Mouse (Mus musculus): Measurements from ENCODE around the gene Zfp446. TPM values are rescaled to one million over a fixed set of nuclear protein-coding genes. Genes with fewer than 3 reads are reported as not detected.

The Zfp446 gene
- polyA plus RNA-seq, 1 experiment: 1.7 TPM

DNA sequence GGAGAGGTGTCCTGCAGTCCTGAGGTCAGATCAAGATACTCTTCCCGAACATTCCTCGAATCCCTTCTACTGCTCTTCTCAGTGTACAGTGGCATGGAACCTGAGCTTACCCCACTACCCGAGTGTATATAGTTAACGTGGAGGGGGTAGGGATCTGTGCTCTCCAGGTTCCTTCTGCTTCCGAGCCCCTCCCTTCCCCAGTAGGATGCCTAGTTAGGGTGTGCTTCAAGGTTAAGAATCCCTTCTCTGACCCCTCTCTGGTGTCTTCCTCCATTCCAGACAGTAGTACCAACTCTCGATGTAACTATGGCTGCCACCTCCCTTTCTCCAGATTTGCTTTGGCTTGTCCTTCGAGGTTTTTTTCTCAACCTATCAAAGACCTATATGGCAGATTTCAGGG lies 2.6 kb downstream of the Zfp446 start:
- Histone ChIP-seq H3ac (ENCODE audit: control insufficient read depth, insufficient read length) (no peak overlapping the region), H3K4me2 (ENCODE audit: low read depth) (no peak overlapping the region), H3K36me3 (ENCODE audit: control insufficient read depth, insufficient read depth) (no peaks in the 10 kb centered on the region), H3K27me3 (ENCODE audit: control insufficient read depth, insufficient read depth, insufficient read length) (no peaks in the 10 kb centered on the region), H3K79me2 (ENCODE audit: control insufficient read depth, insufficient read depth) (no peaks in the 10 kb centered on the region), H3K4me3 (no peak overlapping the region)
- TF ChIP-seq CEBPB (IDR thresholded peaks at IDR 0.05; ENCODE audit: insufficient read depth, poor library complexity, severe bottlenecking) (no peak), TCF3 (IDR thresholded peaks at IDR 0.05; ENCODE audit: insufficient read length, low read depth) (no peak)

- Histone ChIP-seq H3K79me2 (ENCODE audit: control insufficient read depth, insufficient read depth) (no peaks in the 10 kb centered on the region), H3K27me3 (ENCODE audit: control insufficient read depth, insufficient read depth, insufficient read length) (no peaks in the 10 kb centered on the region), H3K4me2 (ENCODE audit: low read depth) (no peak overlapping the region), H3K4me3 (no peak overlapping the region), H3K36me3 (ENCODE audit: control insufficient read depth, insufficient read depth) (no peaks in the 10 kb centered on the region), H3ac (ENCODE audit: control insufficient read depth, insufficient read length) (no peak overlapping the region)
- TF ChIP-seq POLR2AphosphoS2 (IDR thresholded peaks at IDR 0.05; ENCODE audit: insufficient read length, low read depth) (no peak), TCF12 (IDR thresholded peaks at IDR 0.05; ENCODE audit: insufficient read depth, poor library complexity, severe bottlenecking) (no peak), MYOG (IDR thresholded peaks at IDR 0.05; ENCODE audit: control insufficient read depth in 1 of 3, insufficient read depth in 1 of 3, insufficient read length in 2 of 3, low read depth in 2 of 3) (no peak), TCF3 (IDR thresholded peaks at IDR 0.05; ENCODE audit: insufficient read length, low read depth) (no peak), CEBPB (IDR thresholded peaks at IDR 0.05; ENCODE audit: insufficient read depth, poor library complexity, severe bottlenecking) (no peak), MYOD1 (IDR thresholded peaks at IDR 0.05; ENCODE audit: control insufficient read depth in 1 of 3, insufficient read length in 2 of 3, low read depth in 2 of 3) (no peak), MAX (IDR thresholded peaks at IDR 0.05; ENCODE audit: low read depth) (no peak), POLR2A (IDR thresholded peaks at IDR 0.05; ENCODE audit: insufficient read length, low read depth) (no peak)
Measured at GRCm38 (mm10) chr7:12985724-12986123, 8.1 kb downstream of the Zfp446 start.

GRCm38 (mm10) chr7:12986906-12987305 lies 9.3 kb downstream of the Zfp446 start:
- Histone ChIP-seq H3K4me2 (ENCODE audit: low read depth) (no peak overlapping the region), H3K27me3 (ENCODE audit: control insufficient read depth, insufficient read depth, insufficient read length) (no peaks in the 10 kb centered on the region), H3K36me3 (ENCODE audit: control insufficient read depth, insufficient read depth) (no peaks in the 10 kb centered on the region), H3K4me3 (no peak overlapping the region), H3ac (ENCODE audit: control insufficient read depth, insufficient read length) (no peak overlapping the region), H3K79me2 (ENCODE audit: control insufficient read depth, insufficient read depth) (no peaks in the 10 kb centered on the region)
- TF ChIP-seq USF1 (IDR thresholded peaks at IDR 0.05; ENCODE audit: low read depth) (no peak), TCF12 (IDR thresholded peaks at IDR 0.05; ENCODE audit: insufficient read depth, poor library complexity, severe bottlenecking) (no peak), POLR2A (IDR thresholded peaks at IDR 0.05; ENCODE audit: insufficient read length, low read depth) (no peak), POLR2AphosphoS2 (IDR thresholded peaks at IDR 0.05; ENCODE audit: insufficient read length, low read depth) (no peak), CEBPB (IDR thresholded peaks at IDR 0.05; ENCODE audit: insufficient read depth, poor library complexity, severe bottlenecking) (no peak), MYOD1 (IDR thresholded peaks at IDR 0.05; ENCODE audit: control insufficient read depth in 1 of 3, insufficient read length in 2 of 3, low read depth in 2 of 3) (no peak), MYOG (IDR thresholded peaks at IDR 0.05; ENCODE audit: control insufficient read depth in 1 of 3, insufficient read depth in 1 of 3, insufficient read length in 2 of 3, low read depth in 2 of 3) (no peak), TCF3 (IDR thresholded peaks at IDR 0.05; ENCODE audit: insufficient read length, low read depth) (no peak), E2F4 (IDR thresholded peaks at IDR 0.05; ENCODE audit: insufficient read depth) (no peak), REST (IDR thresholded peaks at IDR 0.05; ENCODE audit: insufficient read depth, insufficient read length) (no peak)

GRCm38 (mm10) chr7:12987409-12988189 lies 10.0 kb downstream of the Zfp446 start:
- no peak overlapping the region for H3K4me2 ChIP-seq (ENCODE audit: low read depth)
- TF ChIP-seq TCF3 (IDR thresholded peaks at IDR 0.05; ENCODE audit: insufficient read length, low read depth) (no peak), MAX (IDR thresholded peaks at IDR 0.05; ENCODE audit: low read depth) (no peak), MYOD1 (IDR thresholded peaks at IDR 0.05; ENCODE audit: control insufficient read depth in 1 of 3, insufficient read length in 2 of 3, low read depth in 2 of 3) (no peak), POLR2AphosphoS2 (IDR thresholded peaks at IDR 0.05; ENCODE audit: insufficient read length, low read depth) (no peak), SRF (IDR thresholded peaks at IDR 0.05; ENCODE audit: control insufficient read depth, insufficient read length, low read depth) (no peak), REST (IDR thresholded peaks at IDR 0.05; ENCODE audit: insufficient read depth, insufficient read length) (no peak), TCF12 (IDR thresholded peaks at IDR 0.05; ENCODE audit: insufficient read depth, poor library complexity, severe bottlenecking) (no peak), E2F4 (IDR thresholded peaks at IDR 0.05; ENCODE audit: insufficient read depth) (no peak), CEBPB (IDR thresholded peaks at IDR 0.05; ENCODE audit: insufficient read depth, poor library complexity, severe bottlenecking) (no peak), MYOG (IDR thresholded peaks at IDR 0.05; ENCODE audit: control insufficient read depth in 1 of 3, insufficient read depth in 1 of 3, insufficient read length in 2 of 3, low read depth in 2 of 3) (no peak), USF1 (IDR thresholded peaks at IDR 0.05; ENCODE audit: low read depth) (no peak), POLR2A (IDR thresholded peaks at IDR 0.05; ENCODE audit: insufficient read length, low read depth) (no peak)
- H3ac ChIP-seq (ENCODE audit: control insufficient read depth, insufficient read length): no peak overlapping the region
- no peaks in the 10 kb centered on the region for H3K36me3 ChIP-seq (ENCODE audit: control insufficient read depth, insufficient read depth)
- H3K4me3 ChIP-seq: no peak overlapping the region
- no peaks in the 10 kb centered on the region for H3K27me3 ChIP-seq (ENCODE audit: control insufficient read depth, insufficient read depth, insufficient read length)
- H3K79me2 ChIP-seq (ENCODE audit: control insufficient read depth, insufficient read depth): no peaks in the 10 kb centered on the region

DNA sequence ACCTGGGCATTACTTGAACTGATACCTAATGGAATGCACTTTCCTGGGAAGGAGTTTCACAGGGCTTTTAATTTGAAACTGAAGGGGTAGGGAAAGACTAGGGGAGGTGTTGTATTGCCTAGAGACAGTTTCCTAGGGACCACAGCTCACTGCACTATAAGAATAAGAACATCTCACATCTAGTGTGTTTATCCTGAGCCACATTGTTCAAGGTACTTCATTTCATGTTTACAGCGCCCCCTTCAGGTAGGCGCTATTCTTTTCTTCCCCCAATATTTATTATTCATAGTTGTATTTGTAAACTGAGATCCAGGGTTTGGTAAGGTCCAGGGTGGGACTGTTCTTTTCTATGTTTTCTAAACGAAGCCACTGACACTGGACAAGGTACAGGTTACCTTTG lies 14.6 kb downstream of the Zfp446 start:
- Histone ChIP-seq H3ac (ENCODE audit: control insufficient read depth, insufficient read length) (no peak overlapping the region), H3K36me3 (ENCODE audit: control insufficient read depth, insufficient read depth) (no peaks in the 10 kb centered on the region), H3K4me2 (ENCODE audit: low read depth) (no peak overlapping the region), H3K27me3 (ENCODE audit: control insufficient read depth, insufficient read depth, insufficient read length) (no peaks in the 10 kb centered on the region), H3K4me3 (no peak overlapping the region), H3K79me2 (ENCODE audit: control insufficient read depth, insufficient read depth) (no peaks in the 10 kb centered on the region)
- no peak for TF ChIP-seq CEBPB (IDR thresholded peaks at IDR 0.05; ENCODE audit: insufficient read depth, poor library complexity, severe bottlenecking)
- no peak for TF ChIP-seq TCF12 (IDR thresholded peaks at IDR 0.05; ENCODE audit: insufficient read depth, poor library complexity, severe bottlenecking)
- no peak for TF ChIP-seq POLR2A (IDR thresholded peaks at IDR 0.05; ENCODE audit: insufficient read length, low read depth)
- TF ChIP-seq TCF3 (IDR thresholded peaks at IDR 0.05; ENCODE audit: insufficient read length, low read depth): no peak
- TF ChIP-seq POLR2AphosphoS2 (IDR thresholded peaks at IDR 0.05; ENCODE audit: insufficient read length, low read depth): no peak
- no peak for TF ChIP-seq MAX (IDR thresholded peaks at IDR 0.05; ENCODE audit: low read depth)
- no peak for TF ChIP-seq E2F4 (IDR thresholded peaks at IDR 0.05; ENCODE audit: insufficient read depth)
- no peak for TF ChIP-seq SRF (IDR thresholded peaks at IDR 0.05; ENCODE audit: control insufficient read depth, insufficient read length, low read depth)
- TF ChIP-seq MYOD1 (IDR thresholded peaks at IDR 0.05; ENCODE audit: control insufficient read depth in 1 of 3, insufficient read length in 2 of 3, low read depth in 2 of 3): no peak
- no peak for TF ChIP-seq USF1 (IDR thresholded peaks at IDR 0.05; ENCODE audit: low read depth)
- no peak for TF ChIP-seq MYOG (IDR thresholded peaks at IDR 0.05; ENCODE audit: control insufficient read depth in 1 of 3, insufficient read depth in 1 of 3, insufficient read length in 2 of 3, low read depth in 2 of 3)
- TF ChIP-seq REST (IDR thresholded peaks at IDR 0.05; ENCODE audit: insufficient read depth, insufficient read length): no peak

Data from myocyte (in vitro differentiated cells).